Mouse (Mus musculus) limb, embryonic 11.5 days (tissue): ENCODE results near the gene Gm17509. TPM values are rescaled to one million over a fixed set of nuclear protein-coding genes. Genes with fewer than 3 reads are reported as not detected.
A peak's percentile ranks its signal among the peaks of the same experiment; 100 is the strongest.

ENCODE experiments used
- ATAC-seq: fragments of 200-750 bp; cut with Nextera tagmentation; 2 replicates; pipeline ENCODE4 v1.8.0; 2017; ENCODE audit warnings: low read depth; ENCODE audit not compliant: insufficient number of reproducible peaks, low FRiP score, low TSS enrichment
- DNase-seq: peaks from one replicate; pipeline ENCODE4 v3.0.0-alpha.2; 2015; ENCODE audit warnings: low spot score
- H3K27ac ChIP-seq: fragments of 300-500 bp; sonication (generic); replicated peaks from 2 replicates; pipeline ENCODE4 v1.5.1; 2014; ENCODE audit warnings: low read depth, mild to moderate bottlenecking, low read length
- H3K27me3 ChIP-seq: fragments of 300-500 bp; sonication (generic); 2 replicates; pipeline ENCODE4 v1.6.1; 2014; ENCODE audit warnings: mild to moderate bottlenecking, low read length, mixed read lengths; ENCODE audit not compliant: control insufficient read depth, insufficient read depth
- H3K36me3 ChIP-seq: fragments of 300-500 bp; sonication (generic); 2 replicates; pipeline ENCODE4 v1.6.1; 2014; ENCODE audit warnings: mild to moderate bottlenecking, low read length, moderate library complexity, mixed read lengths; ENCODE audit not compliant: control insufficient read depth, insufficient read depth
- H3K4me1 ChIP-seq: fragments of 300-500 bp; sonication (generic); 2 replicates; pipeline ENCODE4 v1.6.1; 2014; ENCODE audit warnings: low read length, mixed read lengths; ENCODE audit not compliant: control insufficient read depth, insufficient read depth
- H3K4me2 ChIP-seq: fragments of 300-500 bp; sonication (generic); 2 replicates; pipeline ENCODE4 v1.6.1; 2014; ENCODE audit warnings: low read depth, mild to moderate bottlenecking, moderate library complexity; ENCODE audit not compliant: severe bottlenecking
- H3K4me3 ChIP-seq: fragments of 300-500 bp; sonication (generic); 2 replicates; pipeline ENCODE4 v1.5.1; 2014; ENCODE audit warnings: low read depth, low read length
- H3K9ac ChIP-seq: fragments of 300-500 bp; sonication (generic); 2 replicates; pipeline ENCODE4 v1.6.1; 2014; ENCODE audit warnings: mild to moderate bottlenecking, low read length
- H3K9me3 ChIP-seq: fragments of 300-500 bp; sonication (generic); 2 replicates; pipeline ENCODE4 v1.6.1; 2016; ENCODE audit warnings: low read length; ENCODE audit not compliant: control insufficient read depth
- WGBS: fragments of 180-500 bp; shearing (Covaris S2); extraction: QIAGEN DNeasy Blood & Tissue Kit; methylation state at CpG from one replicate; pipeline ENCODE4 v1.1.7; 2014; 5-methylcytosine and 5-hydroxymethylcytosine counted together
- polyA plus RNA-seq: library from polyadenylated mRNA; unstranded; fragments of >200 nt; fragmentation: Nextera tagmentation; extraction: Ambion mirVana; gene quantifications from 2 replicates; pipeline ENCODE4 v1.2.1, GENCODE M21; 2014

Gene Gm17509
- polyA plus RNA-seq, 1 experiment from 2014 or later, result 0.17 TPM

GRCm38 (mm10) chr13:117217621-117218020 lies 3.3 kb downstream of the Gm17509 start:
- 35% methylated on average over 11 of the region's 11 CpGs for WGBS
- Histone ChIP-seq H3K9me3 (no peaks in the 10 kb centered on the region), H3K27me3 (no peaks in the 10 kb centered on the region), H3K27ac (no peak overlapping the region), H3K9ac (no peak overlapping the region), H3K4me3 (no peak overlapping the region), H3K4me2 (no peak overlapping the region), H3K4me1 (peaks cover 3% of the 10 kb centered on the region; the same call in 1 of the 2 replicates), H3K36me3 (no peaks in the 10 kb centered on the region)
- no peak for DNase-seq
- no peak for ATAC-seq

- Histone ChIP-seq H3K36me3 (no peaks in the 10 kb centered on the region), H3K4me2 (no peak overlapping the region), H3K4me1 (peaks cover 3% of the 10 kb centered on the region; the same call in 1 of the 2 replicates), H3K9ac (no peak overlapping the region), H3K4me3 (no peak overlapping the region), H3K9me3 (no peaks in the 10 kb centered on the region), H3K27ac (no peak overlapping the region), H3K27me3 (no peaks in the 10 kb centered on the region)
- ATAC-seq (no peak), DNase-seq (peak; percentile 46)
- WGBS, result 11% methylated on average over 9 of the region's 9 CpGs
These were observed 4.0 kb downstream of the Gm17509 start for GRCm38 (mm10) chr13:117216752-117217363.

GRCm38 (mm10) chr13:117216126-117216525 lies 4.7 kb downstream of the Gm17509 start:
- no peak overlapping the region for H3K4me2 ChIP-seq
- no peaks in the 10 kb centered on the region for H3K27me3 ChIP-seq
- H3K9me3 ChIP-seq, result no peaks in the 10 kb centered on the region
- DNase-seq, result no peak
- no peak overlapping the region for H3K27ac ChIP-seq
- no peak for ATAC-seq
- WGBS, result 18% methylated on average over 10 of the region's 10 CpGs
- peaks cover 3% of the 10 kb centered on the region; the same call in 1 of the 2 replicates for H3K4me1 ChIP-seq
- H3K4me3 ChIP-seq, result no peak overlapping the region
- H3K36me3 ChIP-seq, result no peaks in the 10 kb centered on the region
- H3K9ac ChIP-seq, result no peak overlapping the region

- no peak for DNase-seq
- Histone ChIP-seq H3K27ac (no peak overlapping the region), H3K9ac (no peak overlapping the region), H3K9me3 (no peaks in the 10 kb centered on the region), H3K4me2 (no peak overlapping the region), H3K36me3 (no peaks in the 10 kb centered on the region), H3K27me3 (no peaks in the 10 kb centered on the region), H3K4me3 (no peak overlapping the region), H3K4me1 (peaks cover 3% of the 10 kb centered on the region; the same call in 1 of the 2 replicates)
- WGBS, result 18% methylated on average over 10 of the region's 10 CpGs
- ATAC-seq, result no peak
These were observed 5.4 kb downstream of the Gm17509 start for GRCm38 (mm10) chr13:117215481-117215880.

- H3K9ac ChIP-seq, result no peak overlapping the region
- H3K27ac ChIP-seq, result no peak overlapping the region
- peaks cover 3% of the 10 kb centered on the region; the same call in 1 of the 2 replicates for H3K4me1 ChIP-seq
- no peak for ATAC-seq
- H3K9me3 ChIP-seq, result no peaks in the 10 kb centered on the region
- H3K4me2 ChIP-seq, result no peak overlapping the region
- H3K27me3 ChIP-seq, result no peaks in the 10 kb centered on the region
- H3K36me3 ChIP-seq, result no peaks in the 10 kb centered on the region
- WGBS, result 71% methylated on average over 11 of the region's 11 CpGs
- DNase-seq, result no peak
- no peak overlapping the region for H3K4me3 ChIP-seq
These were observed 9.4 kb downstream of the Gm17509 start for GRCm38 (mm10) chr13:117211386-117211875.

GRCm38 (mm10) chr13:117208236-117208635 lies 12.6 kb downstream of the Gm17509 start, which contains the start of gene Emb:
Gene Emb, plus strand, starts transcription at chr13:117208536.
- H3K4me2 ChIP-seq, result no peak within 1 kb of the TSS
- H3K4me3 ChIP-seq, result no peak within 1 kb of the TSS
- WGBS, result 78% methylated on average over 6 of the region's 6 CpGs
- H3K9me3 ChIP-seq, result no peaks in the 10 kb centered on the region
- ATAC-seq (no peak), DNase-seq (no peak)
- no peaks in the 10 kb centered on the region for H3K36me3 ChIP-seq
- H3K27me3 ChIP-seq, result no peaks in the 10 kb centered on the region
- H3K9ac ChIP-seq, result no peak within 1 kb of the TSS
- H3K27ac ChIP-seq, result no peak within 1 kb of the TSS
- no peaks in the 10 kb centered on the region for H3K4me1 ChIP-seq

GRCm38 (mm10) chr13:117206066-117206465 lies 14.8 kb downstream of the Gm17509 start:
- 91% methylated on average over 8 of the region's 8 CpGs for WGBS
- Histone ChIP-seq H3K4me2 (no peak overlapping the region), H3K4me1 (no peaks in the 10 kb centered on the region), H3K27me3 (no peaks in the 10 kb centered on the region), H3K4me3 (no peak overlapping the region), H3K36me3 (no peaks in the 10 kb centered on the region), H3K9me3 (no peaks in the 10 kb centered on the region), H3K9ac (no peak overlapping the region), H3K27ac (no peak overlapping the region)
- DNase-seq (no peak), ATAC-seq (no peak)

GRCm38 (mm10) chr13:117204685-117205084 lies 16.2 kb downstream of the Gm17509 start:
- H3K4me1 ChIP-seq, result no peaks in the 10 kb centered on the region
- no peaks in the 10 kb centered on the region for H3K9me3 ChIP-seq
- no peak for DNase-seq
- no peak overlapping the region for H3K9ac ChIP-seq
- H3K4me3 ChIP-seq, result no peak overlapping the region
- ATAC-seq, result no peak
- no peaks in the 10 kb centered on the region for H3K36me3 ChIP-seq
- no peak overlapping the region for H3K4me2 ChIP-seq
- no peaks in the 10 kb centered on the region for H3K27me3 ChIP-seq
- H3K27ac ChIP-seq, result no peak overlapping the region
- WGBS, result 94% methylated on average over 7 of the region's 7 CpGs
